Mouse (Mus musculus): ENCODE measurements around the gene Mcl1. TPM values are rescaled to one million over a fixed set of nuclear protein-coding genes. Genes with fewer than 3 reads are reported as not detected.
"Not testable (repeated sequence)": the region's sequence is repeated elsewhere in the genome, so short reads cannot be mapped to it uniquely, and the experiment has no call there.

Mcl1 gene
- polyA plus RNA-seq, 1 experiment from 2014 or later, result 75.7 TPM

DNA sequence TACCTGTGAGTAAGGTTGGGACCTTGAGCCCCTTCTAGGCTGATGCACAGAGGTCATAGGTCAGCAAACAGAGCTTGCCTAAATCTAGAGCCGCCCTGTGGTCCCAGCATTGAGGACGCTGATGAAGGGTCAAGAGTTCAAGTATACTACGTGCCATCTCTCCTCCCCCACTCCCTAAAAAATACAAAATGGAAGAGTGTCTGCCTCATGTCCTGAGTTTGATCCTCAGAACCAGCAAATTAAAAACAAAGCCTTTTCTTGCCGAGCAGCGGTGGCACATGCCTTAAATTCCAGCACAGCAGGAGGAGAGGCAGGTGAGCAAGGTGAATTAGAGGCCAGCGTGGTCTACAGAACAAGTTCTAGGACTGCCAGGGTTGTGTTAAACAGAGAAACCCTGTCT is 5.7 kb upstream of the Mcl1 start:
- Histone ChIP-seq H3K27me3 (ENCODE audit: control insufficient read depth, insufficient read depth, low read length) (no peaks in the 10 kb centered on the region), H3K27ac (ENCODE audit: low read depth, low read length) (no peak overlapping the region), H3K4me3 (ENCODE audit: low read depth, low read length) (no peak overlapping the region), H3K9ac (ENCODE audit: low read length) (no peak overlapping the region), H3K36me3 (ENCODE audit: control insufficient read depth, insufficient read depth, low read length) (no peaks in the 10 kb centered on the region), H3K9me3 (ENCODE audit: control insufficient read depth, low read length) (no peaks in the 10 kb centered on the region), H3K4me2 (ENCODE audit: low read depth) (no peak overlapping the region), H3K4me1 (ENCODE audit: control insufficient read depth, insufficient read depth, low read length) (no peaks in the 10 kb centered on the region)
- 14% methylated on average over 6 of the region's 6 CpGs for WGBS
- ATAC-seq (ENCODE audit: insufficient read depth, low FRiP score, low TSS enrichment) (no peak), DNase-seq (ENCODE audit: low spot score) (no peak)

GRCm38 (mm10) chr3:95653473-95654034 is 5.0 kb upstream of the Mcl1 start:
- H3K27ac ChIP-seq (ENCODE audit: low read depth, low read length), result no peak overlapping the region

GRCm38 (mm10) chr3:95654371-95654770 is 4.2 kb upstream of the Mcl1 start:
- H3K9ac ChIP-seq (ENCODE audit: low read length); ATAC-seq (ENCODE audit: insufficient read depth, low FRiP score, low TSS enrichment); H3K9me3 ChIP-seq (ENCODE audit: control insufficient read depth, low read length); H3K27ac ChIP-seq (ENCODE audit: low read depth, low read length); H3K36me3 ChIP-seq (ENCODE audit: control insufficient read depth, insufficient read depth, low read length); H3K4me1 ChIP-seq (ENCODE audit: control insufficient read depth, insufficient read depth, low read length); DNase-seq (ENCODE audit: low spot score); H3K4me2 ChIP-seq (ENCODE audit: low read depth); H3K27me3 ChIP-seq (ENCODE audit: control insufficient read depth, insufficient read depth, low read length); H3K4me3 ChIP-seq (ENCODE audit: low read depth, low read length): not testable (repeated sequence)
- 85% methylated on average over 3 of the region's 3 CpGs for WGBS

More at GRCm38 (mm10) chr3:95653473-95654034, 5.0 kb upstream of the Mcl1 start:
- H3K9me3 ChIP-seq (ENCODE audit: control insufficient read depth, low read length), result no peaks in the 10 kb centered on the region
- DNase-seq (ENCODE audit: low spot score) (no peak), ATAC-seq (ENCODE audit: insufficient read depth, low FRiP score, low TSS enrichment) (no peak)
- WGBS, result 33% methylated on average over 11 of the region's 11 CpGs
- H3K4me3 ChIP-seq (ENCODE audit: low read depth, low read length), result no peak overlapping the region
- no peak overlapping the region for H3K9ac ChIP-seq (ENCODE audit: low read length)
- no peaks in the 10 kb centered on the region for H3K27me3 ChIP-seq (ENCODE audit: control insufficient read depth, insufficient read depth, low read length)
- H3K4me1 ChIP-seq (ENCODE audit: control insufficient read depth, insufficient read depth, low read length), result no peaks in the 10 kb centered on the region
- H3K36me3 ChIP-seq (ENCODE audit: control insufficient read depth, insufficient read depth, low read length), result no peaks in the 10 kb centered on the region
- H3K4me2 ChIP-seq (ENCODE audit: low read depth), result no peak overlapping the region

- no peak overlapping the region for H3K9ac ChIP-seq (ENCODE audit: low read length)
- H3K27me3 ChIP-seq (ENCODE audit: control insufficient read depth, insufficient read depth, low read length), result no peaks in the 10 kb centered on the region
- WGBS, result 92% methylated on average over 5 of the region's 5 CpGs
- H3K4me2 ChIP-seq (ENCODE audit: low read depth), result no peak overlapping the region
- ATAC-seq (ENCODE audit: insufficient read depth, low FRiP score, low TSS enrichment) (no peak), DNase-seq (ENCODE audit: low spot score) (no peak)
- H3K4me1 ChIP-seq (ENCODE audit: control insufficient read depth, insufficient read depth, low read length), result peaks cover 2% of the 10 kb centered on the region
- H3K4me3 ChIP-seq (ENCODE audit: low read depth, low read length), result no peak overlapping the region
- H3K9me3 ChIP-seq (ENCODE audit: control insufficient read depth, low read length), result no peaks in the 10 kb centered on the region
- H3K36me3 ChIP-seq (ENCODE audit: control insufficient read depth, insufficient read depth, low read length), result no peaks in the 10 kb centered on the region
- H3K27ac ChIP-seq (ENCODE audit: low read depth, low read length), result no peak overlapping the region
Measured at GRCm38 (mm10) chr3:95655437-95655836, 3.2 kb upstream of the Mcl1 start.

DNA sequence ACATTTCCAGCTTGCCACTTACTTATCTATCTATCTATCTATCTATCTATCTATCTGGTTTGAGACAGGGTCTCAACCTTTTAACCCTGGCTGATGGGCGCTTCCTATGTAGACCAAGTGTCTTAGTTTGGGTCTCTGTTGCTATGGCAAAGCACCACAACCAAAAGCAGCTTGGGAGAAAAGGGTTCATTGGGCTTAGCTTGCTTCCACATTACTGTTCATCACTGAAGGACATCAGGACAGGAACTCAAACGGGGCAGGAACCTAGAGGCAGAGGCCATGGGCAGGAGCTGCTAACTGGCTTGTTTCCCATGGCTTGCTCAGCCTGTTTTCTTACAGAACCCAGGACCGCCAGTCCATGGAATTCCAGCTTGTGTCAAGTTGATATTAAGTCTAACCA is 1.5 kb upstream of the Mcl1 start:
- Histone ChIP-seq H3K27ac (ENCODE audit: low read depth, low read length) (no peak overlapping the region), H3K9me3 (ENCODE audit: control insufficient read depth, low read length) (no peaks in the 10 kb centered on the region), H3K4me3 (ENCODE audit: low read depth, low read length) (no peak overlapping the region), H3K4me1 (ENCODE audit: control insufficient read depth, insufficient read depth, low read length) (peaks cover 11% of the 10 kb centered on the region), H3K27me3 (ENCODE audit: control insufficient read depth, insufficient read depth, low read length) (no peaks in the 10 kb centered on the region), H3K4me2 (ENCODE audit: low read depth) (no peak overlapping the region), H3K9ac (ENCODE audit: low read length) (no peak overlapping the region), H3K36me3 (ENCODE audit: control insufficient read depth, insufficient read depth, low read length) (peaks cover 3% of the 10 kb centered on the region; the same call in 1 of the 2 replicates)
- ATAC-seq (ENCODE audit: insufficient read depth, low FRiP score, low TSS enrichment) (no peak), DNase-seq (ENCODE audit: low spot score) (no peak)
- 90% methylated on average over 3 of the region's 3 CpGs for WGBS

- Histone ChIP-seq H3K4me1 (ENCODE audit: control insufficient read depth, insufficient read depth, low read length) (peaks cover 15% of the 10 kb centered on the region), H3K36me3 (ENCODE audit: control insufficient read depth, insufficient read depth, low read length) (peaks cover 3% of the 10 kb centered on the region; the same call in 1 of the 2 replicates), H3K4me3 (ENCODE audit: low read depth, low read length) (peak overlapping the region; percentile 99), H3K27ac (ENCODE audit: low read depth, low read length) (no peak overlapping the region), H3K4me2 (ENCODE audit: low read depth) (peak overlapping the region; percentile 82), H3K9ac (ENCODE audit: low read length) (no peak overlapping the region), H3K9me3 (ENCODE audit: control insufficient read depth, low read length) (no peaks in the 10 kb centered on the region), H3K27me3 (ENCODE audit: control insufficient read depth, insufficient read depth, low read length) (no peaks in the 10 kb centered on the region)
- WGBS, result 92% methylated on average over 3 of the region's 3 CpGs
- ATAC-seq (ENCODE audit: insufficient read depth, low FRiP score, low TSS enrichment) (no peak), DNase-seq (ENCODE audit: low spot score) (no peak)
Measured at GRCm38 (mm10) chr3:95657711-95658110, 877 bp upstream of the Mcl1 start.

DNA sequence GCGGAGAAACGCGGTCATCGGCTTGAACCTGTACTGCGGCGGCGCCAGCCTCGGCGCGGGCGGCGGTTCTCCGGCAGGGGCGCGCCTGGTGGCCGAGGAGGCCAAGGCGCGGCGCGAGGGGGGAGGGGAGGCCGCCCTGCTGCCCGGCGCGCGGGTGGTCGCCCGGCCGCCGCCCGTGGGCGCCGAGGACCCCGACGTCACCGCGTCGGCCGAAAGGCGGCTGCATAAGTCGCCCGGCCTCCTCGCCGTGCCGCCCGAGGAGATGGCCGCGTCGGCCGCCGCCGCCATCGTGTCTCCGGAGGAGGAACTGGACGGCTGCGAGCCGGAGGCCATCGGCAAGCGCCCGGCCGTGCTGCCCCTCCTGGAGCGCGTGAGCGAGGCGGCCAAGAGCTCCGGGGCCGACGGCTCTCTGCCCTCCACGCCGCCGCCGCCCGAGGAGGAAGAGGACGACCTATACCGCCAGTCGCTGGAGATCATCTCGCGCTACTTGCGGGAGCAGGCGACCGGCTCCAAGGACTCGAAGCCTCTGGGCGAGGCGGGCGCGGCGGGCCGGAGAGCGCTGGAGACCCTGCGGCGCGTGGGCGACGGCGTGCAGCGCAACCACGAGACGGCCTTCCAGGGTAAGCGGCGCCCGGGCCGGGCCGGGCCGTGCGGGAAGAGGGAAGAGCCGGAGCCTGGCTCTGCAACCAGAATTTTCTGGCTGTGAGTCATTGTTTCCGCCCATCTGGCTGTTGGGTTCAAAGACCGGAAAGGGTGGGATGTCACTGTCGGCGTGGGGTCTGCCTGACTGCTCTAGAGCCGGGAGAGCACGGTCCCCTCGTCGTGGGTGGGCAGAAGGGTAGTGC is 502 bp downstream of the Mcl1 start:
- H3K36me3 ChIP-seq (ENCODE audit: control insufficient read depth, insufficient read depth, low read length), result peaks cover 3% of the 10 kb centered on the region; the same call in 1 of the 2 replicates
- peaks cover 18% of the 10 kb centered on the region for H3K4me1 ChIP-seq (ENCODE audit: control insufficient read depth, insufficient read depth, low read length)
- H3K4me3 ChIP-seq (ENCODE audit: low read depth, low read length), result peak overlapping the region; percentile 99
- peak overlapping the region; percentile 82 for H3K4me2 ChIP-seq (ENCODE audit: low read depth)
- H3K27ac ChIP-seq (ENCODE audit: low read depth, low read length), result peak overlapping the region; percentile 95
- WGBS, result under 1% methylated on average over 91 of the region's 113 CpGs
- ATAC-seq (ENCODE audit: insufficient read depth, low FRiP score, low TSS enrichment) (peak; percentile 72), DNase-seq (ENCODE audit: low spot score) (peak; percentile 81)
- no peaks in the 10 kb centered on the region for H3K9me3 ChIP-seq (ENCODE audit: control insufficient read depth, low read length)
- no peaks in the 10 kb centered on the region for H3K27me3 ChIP-seq (ENCODE audit: control insufficient read depth, insufficient read depth, low read length)
- peak overlapping the region; percentile 99 for H3K9ac ChIP-seq (ENCODE audit: low read length)

DNA sequence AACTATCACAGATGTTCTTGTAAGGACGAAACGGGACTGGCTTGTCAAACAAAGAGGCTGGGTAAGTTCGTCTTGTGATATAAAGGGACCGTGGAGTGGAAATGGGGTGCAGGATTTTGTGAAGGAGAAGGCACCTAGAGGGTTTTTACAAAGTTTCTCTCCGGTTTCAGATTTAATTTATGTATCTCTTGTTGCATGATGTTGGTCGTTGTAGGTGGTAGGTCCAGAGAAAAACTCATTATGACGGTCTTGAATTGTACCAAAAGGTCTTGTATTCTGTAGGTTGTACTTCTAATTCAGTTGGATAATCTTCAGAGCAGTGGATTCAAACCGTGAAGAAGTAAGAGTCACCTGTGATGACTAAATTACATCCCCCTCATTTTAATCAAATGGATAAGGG is 1.4 kb downstream of the Mcl1 start:
- no peak for DNase-seq (ENCODE audit: low spot score)
- peak overlapping the region; percentile 82 for H3K4me2 ChIP-seq (ENCODE audit: low read depth)
- H3K4me3 ChIP-seq (ENCODE audit: low read depth, low read length), result peak overlapping the region; percentile 99

More for the DNA sequence above, 1.4 kb downstream of the Mcl1 start:
- WGBS, result 2% methylated on average over 8 of the region's 8 CpGs
- Histone ChIP-seq H3K27ac (ENCODE audit: low read depth, low read length) (no peak overlapping the region; the same call in 1 of the 2 replicates), H3K9ac (ENCODE audit: low read length) (peak overlapping the region; percentile 99), H3K9me3 (ENCODE audit: control insufficient read depth, low read length) (no peaks in the 10 kb centered on the region), H3K36me3 (ENCODE audit: control insufficient read depth, insufficient read depth, low read length) (peaks cover 6% of the 10 kb centered on the region; the same call in 1 of the 2 replicates), H3K4me1 (ENCODE audit: control insufficient read depth, insufficient read depth, low read length) (peaks cover 18% of the 10 kb centered on the region), H3K27me3 (ENCODE audit: control insufficient read depth, insufficient read depth, low read length) (no peaks in the 10 kb centered on the region)
- no peak for ATAC-seq (ENCODE audit: insufficient read depth, low FRiP score, low TSS enrichment)

All from neural tube, embryonic 11.5 days (tissue).